Mouse (Mus musculus): Measurements from ENCODE around the gene Gpr37l1. TPM values are rescaled to one million over a fixed set of nuclear protein-coding genes. Genes with fewer than 3 reads are reported as not detected.
A peak's percentile ranks its signal among the peaks of the same experiment; 100 is the strongest.

Gpr37l1 gene
- total and polyA plus RNA-seq, 3 experiments = not detected

DNA sequence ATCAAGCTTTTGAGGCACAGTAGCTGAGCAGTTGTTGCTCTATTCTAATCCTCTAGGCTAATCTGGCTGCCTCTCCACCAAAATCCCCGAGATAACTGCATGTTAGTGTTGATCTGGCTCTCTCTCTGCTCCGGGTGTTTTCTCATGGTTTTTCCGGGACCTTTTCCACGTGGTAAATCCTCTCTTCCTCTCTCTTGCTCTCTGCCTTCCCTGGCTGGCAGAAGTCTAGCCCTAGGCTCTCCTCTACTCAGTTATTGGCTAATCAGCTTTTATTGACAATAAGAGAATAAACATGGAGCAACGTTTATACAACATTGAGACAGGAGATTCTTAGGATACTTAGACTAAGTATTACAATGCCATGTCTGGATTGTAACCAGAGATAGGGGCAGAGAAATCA lies 42.9 kb upstream of the Gpr37l1 start:
- TF ChIP-seq MYC (IDR thresholded peaks at IDR 0.05; ENCODE audit: low read depth, low read length) (no peak), EP300 (IDR thresholded peaks at IDR 0.05; ENCODE audit: low read length) (no peak), RAD21 (IDR thresholded peaks at IDR 0.05; ENCODE audit: low read depth, low read length) (no peak), HCFC1 (IDR thresholded peaks at IDR 0.05; ENCODE audit: low read depth, low read length) (no peak), CHD1 (IDR thresholded peaks at IDR 0.05; ENCODE audit: low read depth, low read length) (no peak), PAX5 (IDR thresholded peaks at IDR 0.05; ENCODE audit: low read length) (no peak), ETS1 (conservative IDR thresholded peaks at IDR 0.05; ENCODE audit: low read depth, low read length) (no peak)
- peak overlapping the region; percentile 64 for H3K4me2 ChIP-seq (ENCODE audit: insufficient read depth, low read depth, poor library complexity, severe bottlenecking)
- no peak overlapping the region; the same call in 1 of the 2 replicates for H3K27ac ChIP-seq (ENCODE audit: insufficient read depth, low read depth)
- H3K9me3 ChIP-seq (replicated peaks; ENCODE audit: low read length) = no peaks in the 10 kb centered on the region
- dilution Hi-C loops (cut with MboI; ENCODE audit: extremely low pct_ligation_motif_present, extremely low pct_unique_long_range_greater_than_20kb, low sequenced_read_pairs) (no loop called here), in situ Hi-C loops (cut with MboI; ENCODE audit: low pct_ligation_motif_present, low pct_unique_long_range_greater_than_20kb, low sequenced_read_pairs) (no loop called here)
- no peaks in the 10 kb centered on the region for H3K36me3 ChIP-seq (replicated peaks in 1 of 2; ENCODE audit: control insufficient read depth in 1 of 2, insufficient read depth in 1 of 2, low read length in 1 of 2)
- peaks cover 10 to 40% of the 10 kb centered on the region in 2 experiments for H3K4me1 ChIP-seq (ENCODE audit: control insufficient read depth in 1 of 2, insufficient read depth in 2 of 2)
- no peaks in the 10 kb centered on the region for H3K27me3 ChIP-seq (replicated peaks)
- no peak overlapping the region for H3K4me3 ChIP-seq (replicated peaks in 1 of 3; ENCODE audit: low read depth in 2 of 3, low read length in 2 of 3, poor library complexity in 1 of 3)
- no peaks in the 10 kb centered on the region for H3K79me2 ChIP-seq (replicated peaks; ENCODE audit: control insufficient read depth, extremely low read depth, insufficient read depth, poor library complexity, severe bottlenecking)
- DNase-seq (ENCODE audit: extremely low read depth) = no peak
- peak overlapping the region; percentile 28 for H3K9ac ChIP-seq (ENCODE audit: insufficient read depth, low read depth)

DNA sequence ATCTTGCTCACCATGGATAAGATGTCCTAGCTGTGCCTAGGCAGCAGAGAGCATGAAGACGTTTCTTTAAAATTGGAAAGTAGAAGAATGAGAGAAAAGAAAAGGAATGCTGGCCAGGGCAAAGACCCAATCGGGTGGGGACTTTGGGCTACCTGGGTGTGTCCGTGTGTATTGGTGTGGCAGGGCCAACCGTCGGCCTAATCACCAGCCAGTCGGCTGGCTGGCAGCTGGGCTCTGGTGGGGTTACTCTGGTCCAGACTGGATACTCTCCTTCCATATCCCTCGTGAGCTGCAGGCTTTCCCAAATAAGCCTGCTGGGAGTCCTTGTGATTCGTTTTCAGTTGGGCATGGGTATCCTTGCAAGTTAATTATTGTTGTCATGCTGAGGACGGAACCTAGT lies 41.2 kb upstream of the Gpr37l1 start:
- H3K27me3 ChIP-seq (replicated peaks) = no peaks in the 10 kb centered on the region
- H3K4me1 ChIP-seq (ENCODE audit: control insufficient read depth in 1 of 2, insufficient read depth in 2 of 2) = peaks cover 8 to 30% of the 10 kb centered on the region in 2 experiments
- TF ChIP-seq CTCF (conservative IDR thresholded peaks at IDR 0.05 in 1 of 2, IDR thresholded peaks at IDR 0.05 in 1 of 2; ENCODE audit: low read depth in 2 of 2, low read length in 2 of 2) = no peak
- dilution Hi-C loops (cut with MboI; ENCODE audit: extremely low pct_ligation_motif_present, extremely low pct_unique_long_range_greater_than_20kb, low sequenced_read_pairs) (no loop called here), in situ Hi-C loops (cut with MboI; ENCODE audit: low pct_ligation_motif_present, low pct_unique_long_range_greater_than_20kb, low sequenced_read_pairs) (no loop called here)
- no peak overlapping the region for H3K27ac ChIP-seq (ENCODE audit: insufficient read depth, low read depth)
- no peak overlapping the region for H3K4me3 ChIP-seq (replicated peaks in 1 of 3; ENCODE audit: low read depth in 2 of 3, low read length in 2 of 3, poor library complexity in 1 of 3)
- no peak for DNase-seq (ENCODE audit: extremely low read depth)
- no peaks in the 10 kb centered on the region for H3K79me2 ChIP-seq (replicated peaks; ENCODE audit: control insufficient read depth, extremely low read depth, insufficient read depth, poor library complexity, severe bottlenecking)
- no peaks in the 10 kb centered on the region for H3K9me3 ChIP-seq (replicated peaks; ENCODE audit: low read length)
- H3K36me3 ChIP-seq (replicated peaks in 1 of 2; ENCODE audit: control insufficient read depth in 1 of 2, insufficient read depth in 1 of 2, low read length in 1 of 2) = no peaks in the 10 kb centered on the region
- no peak overlapping the region for H3K4me2 ChIP-seq (ENCODE audit: insufficient read depth, low read depth, poor library complexity, severe bottlenecking)
- no peak overlapping the region for H3K9ac ChIP-seq (ENCODE audit: insufficient read depth, low read depth)

DNA sequence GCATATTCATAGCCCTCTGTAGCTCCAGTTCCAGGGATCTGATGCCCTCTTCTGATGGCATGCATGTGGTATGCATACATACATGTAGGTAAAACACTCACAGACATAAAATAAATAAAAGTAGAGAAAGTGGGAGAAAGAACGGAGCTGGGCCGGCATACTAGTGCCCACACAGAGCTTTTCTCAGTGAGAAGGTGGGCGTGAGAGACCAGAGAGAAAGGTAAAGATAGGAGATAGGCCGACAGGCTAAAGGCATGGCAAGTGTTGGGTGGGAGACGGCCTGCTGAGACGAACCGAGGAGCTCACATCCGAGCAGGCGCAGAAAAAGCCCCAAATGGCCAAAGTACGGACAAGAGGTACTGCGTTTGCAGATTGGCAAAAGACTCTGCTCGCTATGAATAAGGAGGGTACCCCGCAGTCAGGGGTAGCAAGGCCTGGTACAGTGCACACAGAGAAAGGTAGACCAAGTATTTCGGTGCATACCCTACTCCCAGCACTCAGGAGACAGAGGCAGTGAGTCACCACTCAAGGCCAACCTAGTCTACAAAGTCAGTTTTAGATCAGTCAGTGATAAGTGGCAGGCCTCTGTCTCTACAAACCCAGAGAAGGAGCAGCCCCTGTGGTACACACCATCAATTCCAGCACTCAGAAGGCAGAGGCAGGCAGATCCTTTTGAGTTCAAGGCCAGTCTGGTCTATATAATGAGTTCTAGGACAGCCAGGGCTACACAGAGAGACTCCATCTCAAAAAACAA lies 39.3 kb upstream of the Gpr37l1 start:
- Histone ChIP-seq H3K27ac (ENCODE audit: insufficient read depth, low read depth) (no peak overlapping the region), H3K79me2 (replicated peaks; ENCODE audit: control insufficient read depth, extremely low read depth, insufficient read depth, poor library complexity, severe bottlenecking) (no peaks in the 10 kb centered on the region), H3K4me1 (ENCODE audit: control insufficient read depth in 1 of 2, insufficient read depth in 2 of 2) (peaks cover 8 to 23% of the 10 kb centered on the region in 2 experiments), H3K4me2 (ENCODE audit: insufficient read depth, low read depth, poor library complexity, severe bottlenecking) (no peak overlapping the region), H3K9me3 (replicated peaks; ENCODE audit: low read length) (no peaks in the 10 kb centered on the region), H3K27me3 (replicated peaks) (no peaks in the 10 kb centered on the region), H3K4me3 (replicated peaks in 1 of 3; ENCODE audit: low read depth in 2 of 3, low read length in 2 of 3, poor library complexity in 1 of 3) (no peak overlapping the region), H3K36me3 (replicated peaks in 1 of 2; ENCODE audit: control insufficient read depth in 1 of 2, insufficient read depth in 1 of 2, low read length in 1 of 2) (no peaks in the 10 kb centered on the region), H3K9ac (ENCODE audit: insufficient read depth, low read depth) (no peak overlapping the region)
- in situ Hi-C loops (cut with MboI; ENCODE audit: low pct_ligation_motif_present, low pct_unique_long_range_greater_than_20kb, low sequenced_read_pairs) = no loop called here
- DNase-seq (ENCODE audit: extremely low read depth) = no peak
- dilution Hi-C loops (cut with MboI; ENCODE audit: extremely low pct_ligation_motif_present, extremely low pct_unique_long_range_greater_than_20kb, low sequenced_read_pairs) = no loop called here
- no peak for TF ChIP-seq GABPA (IDR thresholded peaks at IDR 0.05; ENCODE audit: insufficient replicate concordance, low read depth, low read length)

Measured in CH12.LX (cell line).